Mouse (Mus musculus): ENCODE results near the gene Gm3285. TPM values are rescaled to one million over a fixed set of nuclear protein-coding genes. Genes with fewer than 3 reads are reported as not detected.
A peak's percentile ranks its signal among the peaks of the same experiment; 100 is the strongest.

Gm3285 gene
- polyA plus RNA-seq, 1 experiment from 2014 or later: not detected

- Histone ChIP-seq H3K27ac (ENCODE audit: low read depth, low read length) (no peak overlapping the region), H3K36me3 (ENCODE audit: control insufficient read depth, insufficient read depth, low read length) (no peaks in the 10 kb centered on the region), H3K4me1 (ENCODE audit: control insufficient read depth, insufficient read depth, low read length) (no peaks in the 10 kb centered on the region), H3K9me3 (replicated peaks; ENCODE audit: control insufficient read depth, low read length) (no peaks in the 10 kb centered on the region), H3K9ac (ENCODE audit: low read depth, low read length) (0 out of 2 replicates have a peak overlapping the region, but pooled peaks have one; percentile 52), H3K27me3 (ENCODE audit: control insufficient read depth, insufficient read depth, low read length) (peaks cover 16% of the 10 kb centered on the region), H3K4me3 (ENCODE audit: low read depth, low read length) (peak overlapping the region; percentile 60), H3K4me2 (peak overlapping the region; percentile 96)
- ATAC-seq (replicated peaks; ENCODE audit: insufficient number of reproducible peaks, low FRiP score, low TSS enrichment): peak; percentile 61
- 8% methylated on average over 35 of the region's 35 CpGs for WGBS (ENCODE audit: insufficient replicate concordance)
Observed at GRCm38 (mm10) chr10:77902894-77903715, 41.3 kb downstream of the Gm3285 start.

Other genes with a start within 250 kb of the Gm3285 start
- gene Ube2g2, start 239.7 kb upstream of the Gm3285 start, polyA plus RNA-seq (2014; fragmentation: Nextera tagmentation; extraction: Ambion mirVana): 38.0 and 42.9 TPM in 2 replicates
- gene Tspear, start 175.4 kb upstream of the Gm3285 start, polyA plus RNA-seq (2014; fragmentation: Nextera tagmentation; extraction: Ambion mirVana): not detected in 2 replicates
- not detected in 2 replicates for gene Gm19402, start 171.2 kb upstream of the Gm3285 start, polyA plus RNA-seq (2014; fragmentation: Nextera tagmentation; extraction: Ambion mirVana)
- not detected in 2 replicates for gene Gm9508, start 164.7 kb upstream of the Gm3285 start, polyA plus RNA-seq (2014; fragmentation: Nextera tagmentation; extraction: Ambion mirVana)
- not detected in 2 replicates for gene Gm10272, start 155.3 kb upstream of the Gm3285 start, polyA plus RNA-seq (2014; fragmentation: Nextera tagmentation; extraction: Ambion mirVana)
- gene Gm10024, start 150.5 kb upstream of the Gm3285 start, polyA plus RNA-seq (2014; fragmentation: Nextera tagmentation; extraction: Ambion mirVana): not detected in 2 replicates
- gene Gm10142, start 146.2 kb upstream of the Gm3285 start, polyA plus RNA-seq (2014; fragmentation: Nextera tagmentation; extraction: Ambion mirVana): not detected in 2 replicates
- gene Krtap12-1, start 141.4 kb upstream of the Gm3285 start, polyA plus RNA-seq (2014; fragmentation: Nextera tagmentation; extraction: Ambion mirVana): not detected in 2 replicates
- not detected in 2 replicates for gene Gm10100, start 135.5 kb upstream of the Gm3285 start, polyA plus RNA-seq (2014; fragmentation: Nextera tagmentation; extraction: Ambion mirVana)
- not detected in 2 replicates for gene Gm18596, start 119.3 kb upstream of the Gm3285 start, polyA plus RNA-seq (2014; fragmentation: Nextera tagmentation; extraction: Ambion mirVana)
- gene Gm9736, start 110.6 kb upstream of the Gm3285 start, polyA plus RNA-seq (2014; fragmentation: Nextera tagmentation; extraction: Ambion mirVana): not detected in 2 replicates
- gene Gm3233, start 102.3 kb upstream of the Gm3285 start, polyA plus RNA-seq (2014; fragmentation: Nextera tagmentation; extraction: Ambion mirVana): not detected in 2 replicates
- gene Gm3238, start 90.7 kb upstream of the Gm3285 start, polyA plus RNA-seq (2014; fragmentation: Nextera tagmentation; extraction: Ambion mirVana): not detected in 2 replicates
- not detected in 2 replicates for gene Gm7138, start 85.0 kb upstream of the Gm3285 start, polyA plus RNA-seq (2014; fragmentation: Nextera tagmentation; extraction: Ambion mirVana)
- gene Gm3250, start 79.4 kb upstream of the Gm3285 start, polyA plus RNA-seq (2014; fragmentation: Nextera tagmentation; extraction: Ambion mirVana): not detected in 2 replicates
- not detected in 2 replicates for gene Gm7137, start 73.8 kb upstream of the Gm3285 start, polyA plus RNA-seq (2014; fragmentation: Nextera tagmentation; extraction: Ambion mirVana)
- gene Gm9639, start 66.9 kb upstream of the Gm3285 start, polyA plus RNA-seq (2014; fragmentation: Nextera tagmentation; extraction: Ambion mirVana): not detected in 2 replicates
- not detected in 2 replicates for gene Gm19668, start 62.8 kb upstream of the Gm3285 start, polyA plus RNA-seq (2014; fragmentation: Nextera tagmentation; extraction: Ambion mirVana)
- not detected in 2 replicates for gene Gm9507, start 50.1 kb upstream of the Gm3285 start, polyA plus RNA-seq (2014; fragmentation: Nextera tagmentation; extraction: Ambion mirVana)
- not detected in 2 replicates for gene Gm2696, start 47.3 kb upstream of the Gm3285 start, polyA plus RNA-seq (2014; fragmentation: Nextera tagmentation; extraction: Ambion mirVana)
- gene Krtap10-4, start 34.9 kb upstream of the Gm3285 start, polyA plus RNA-seq (2014; fragmentation: Nextera tagmentation; extraction: Ambion mirVana): not detected in 2 replicates
- gene Krtap10-10, start 26.0 kb upstream of the Gm3285 start, polyA plus RNA-seq (2014; fragmentation: Nextera tagmentation; extraction: Ambion mirVana): not detected in 2 replicates
- gene Gm36176, start 15.2 kb upstream of the Gm3285 start, polyA plus RNA-seq (2014; fragmentation: Nextera tagmentation; extraction: Ambion mirVana): not detected in 2 replicates
- gene Gm10318, start 9.1 kb upstream of the Gm3285 start, polyA plus RNA-seq (2014; fragmentation: Nextera tagmentation; extraction: Ambion mirVana): not detected in 2 replicates
- gene Lrrc3, start 40.6 kb downstream of the Gm3285 start, polyA plus RNA-seq (2014; fragmentation: Nextera tagmentation; extraction: Ambion mirVana): 1.5 and 1.8 TPM in 2 replicates
- 0.07 and 0.13 TPM in 2 replicates for gene Trpm2, start 108.6 kb downstream of the Gm3285 start, polyA plus RNA-seq (2014; fragmentation: Nextera tagmentation; extraction: Ambion mirVana)
- 17.1 and 17.2 TPM in 2 replicates for gene 1810043G02Rik, start 116.5 kb downstream of the Gm3285 start, polyA plus RNA-seq (2014; fragmentation: Nextera tagmentation; extraction: Ambion mirVana)
- gene Pfkl, start 148.1 kb downstream of the Gm3285 start, polyA plus RNA-seq (2014; fragmentation: Nextera tagmentation; extraction: Ambion mirVana): 168 and 194 TPM in 2 replicates
- 0.34 TPM in 1 of 2 replicates, not detected in the other for gene Dnmt3l, start 180.0 kb downstream of the Gm3285 start, polyA plus RNA-seq (2014; fragmentation: Nextera tagmentation; extraction: Ambion mirVana)
- gene Aire, start 181.6 kb downstream of the Gm3285 start, polyA plus RNA-seq (2014; fragmentation: Nextera tagmentation; extraction: Ambion mirVana): 0.16 and 0.49 TPM in 2 replicates
- 1.1 and 1.5 TPM in 2 replicates for gene Icosl, start 207.3 kb downstream of the Gm3285 start, polyA plus RNA-seq (2014; fragmentation: Nextera tagmentation; extraction: Ambion mirVana)

All from heart, embryonic 11.5 days (tissue).